Mouse (Mus musculus) heart, embryonic 15.5 days (tissue): ENCODE measurements around the gene Olfr624. TPM values are rescaled to one million over a fixed set of nuclear protein-coding genes. Genes with fewer than 3 reads are reported as not detected.

Experiments
- polyA plus RNA-seq: library from polyadenylated mRNA; unstranded; fragments of >200 nt; fragmentation: Nextera tagmentation; extraction: Ambion mirVana; gene quantifications from 2 replicates; pipeline ENCODE4 v1.2.1, GENCODE M21; 2015

Olfr624 gene
- polyA plus RNA-seq, 1 experiment from 2014 or later = 0.03 TPM

Other genes with a start within 250 kb of the Olfr624 start
- not detected in 2 replicates for gene Olfr605, start 225.8 kb downstream of the Olfr624 start, polyA plus RNA-seq
- gene Olfr606, start 222.1 kb downstream of the Olfr624 start, polyA plus RNA-seq = not detected in 2 replicates
- gene Olfr607, start 207.0 kb downstream of the Olfr624 start, polyA plus RNA-seq = 0.31 and 0.47 TPM in 2 replicates
- gene Olfr608, start 201.3 kb downstream of the Olfr624 start, polyA plus RNA-seq = 0.52 and 0.59 TPM in 2 replicates
- 0.04 and 0.19 TPM in 2 replicates for gene Olfr609, start 173.1 kb downstream of the Olfr624 start, polyA plus RNA-seq
- gene Olfr610, start 159.1 kb downstream of the Olfr624 start, polyA plus RNA-seq = not detected in 2 replicates
- gene Olfr611, start 150.3 kb downstream of the Olfr624 start, polyA plus RNA-seq = not detected in 2 replicates
- not detected in 2 replicates for gene Olfr612, start 128.5 kb downstream of the Olfr624 start, polyA plus RNA-seq
- not detected in 2 replicates for gene Olfr613, start 123.1 kb downstream of the Olfr624 start, polyA plus RNA-seq
- gene Olfr615, start 115.1 kb downstream of the Olfr624 start, polyA plus RNA-seq = not detected in 2 replicates
- gene Olfr616, start 102.0 kb downstream of the Olfr624 start, polyA plus RNA-seq = not detected in 2 replicates
- gene Olfr617, start 98.1 kb downstream of the Olfr624 start, polyA plus RNA-seq = not detected in 2 replicates
- gene Olfr618, start 81.1 kb downstream of the Olfr624 start, polyA plus RNA-seq = not detected in 2 replicates
- not detected in 2 replicates for gene Olfr619, start 70.6 kb downstream of the Olfr624 start, polyA plus RNA-seq
- gene Olfr620, start 58.7 kb downstream of the Olfr624 start, polyA plus RNA-seq = not detected in 2 replicates
- not detected in 2 replicates for gene Olfr622, start 28.5 kb downstream of the Olfr624 start, polyA plus RNA-seq
- not detected in 2 replicates for gene Olfr623, start 7.5 kb downstream of the Olfr624 start, polyA plus RNA-seq
- not detected in 2 replicates for gene Olfr625-ps1, start 11.5 kb upstream of the Olfr624 start, polyA plus RNA-seq
- gene Olfr243, start 43.5 kb upstream of the Olfr624 start, polyA plus RNA-seq = not detected in 2 replicates
- gene Olfr628, start 59.2 kb upstream of the Olfr624 start, polyA plus RNA-seq = not detected in 2 replicates
- gene Olfr629, start 73.8 kb upstream of the Olfr624 start, polyA plus RNA-seq = not detected in 2 replicates
- gene Olfr630, start 86.1 kb upstream of the Olfr624 start, polyA plus RNA-seq = not detected in 2 replicates
- gene Olfr69, start 100.4 kb upstream of the Olfr624 start, polyA plus RNA-seq = not detected in 2 replicates
- gene Olfr68, start 108.5 kb upstream of the Olfr624 start, polyA plus RNA-seq = not detected in 2 replicates
- gene Olfr67, start 120.6 kb upstream of the Olfr624 start, polyA plus RNA-seq = not detected in 2 replicates
- 13,914 and 14,622 TPM in 2 replicates for gene Hbb-bt, start 142.8 kb upstream of the Olfr624 start, polyA plus RNA-seq
- gene Hbb-bs, start 156.9 kb upstream of the Olfr624 start, polyA plus RNA-seq = 40,231 and 44,289 TPM in 2 replicates
- not detected in 2 replicates for gene Hbb-bh2, start 169.3 kb upstream of the Olfr624 start, polyA plus RNA-seq
- gene Hbb-bh1, start 172.0 kb upstream of the Olfr624 start, polyA plus RNA-seq = 7.6 and 12.8 TPM in 2 replicates
- 765 and 1,617 TPM in 2 replicates for gene Hbb-y, start 182.0 kb upstream of the Olfr624 start, polyA plus RNA-seq
- gene Olfr66, start 215.1 kb upstream of the Olfr624 start, polyA plus RNA-seq = not detected in 2 replicates
- gene Olfr64, start 223.3 kb upstream of the Olfr624 start, polyA plus RNA-seq = not detected in 2 replicates
- gene Olfr65, start 232.3 kb upstream of the Olfr624 start, polyA plus RNA-seq = not detected in 2 replicates